Mouse (Mus musculus) frontal cortex, postnatal 36 days (tissue): ENCODE data around the gene 1700008O03Rik.

Source experiments
- DNase-seq, 2 experiments: peaks; one replicate each; pipeline ENCODE4 v3.0.0; 2022; ENCODE audit warnings: low spot score in 2 of 2

Gene 1700008O03Rik

DNA sequence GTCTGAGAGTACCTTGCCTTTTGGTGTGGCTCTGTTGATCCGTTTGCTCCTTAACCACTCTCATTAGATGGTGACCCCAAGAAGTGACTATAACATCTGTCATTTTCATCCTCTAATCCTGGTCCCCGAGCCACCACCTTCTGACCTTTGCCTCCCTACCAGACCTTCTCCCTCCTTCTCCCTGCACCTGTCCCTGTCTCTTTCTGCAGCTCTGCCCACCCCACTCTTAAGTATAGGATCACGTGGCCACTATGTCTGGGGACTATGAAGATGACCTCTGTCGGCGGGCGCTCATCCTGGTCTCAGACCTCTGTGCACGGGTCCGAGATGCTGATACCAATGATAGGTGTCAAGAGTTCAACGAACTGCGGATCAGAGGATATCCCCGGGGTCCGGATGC lies at the start of gene 1700008O03Rik:
Gene 1700008O03Rik, minus strand, starts transcription at position 101 of the 400 bp plus-strand sequence.
- no peak for DNase-seq

DNA sequence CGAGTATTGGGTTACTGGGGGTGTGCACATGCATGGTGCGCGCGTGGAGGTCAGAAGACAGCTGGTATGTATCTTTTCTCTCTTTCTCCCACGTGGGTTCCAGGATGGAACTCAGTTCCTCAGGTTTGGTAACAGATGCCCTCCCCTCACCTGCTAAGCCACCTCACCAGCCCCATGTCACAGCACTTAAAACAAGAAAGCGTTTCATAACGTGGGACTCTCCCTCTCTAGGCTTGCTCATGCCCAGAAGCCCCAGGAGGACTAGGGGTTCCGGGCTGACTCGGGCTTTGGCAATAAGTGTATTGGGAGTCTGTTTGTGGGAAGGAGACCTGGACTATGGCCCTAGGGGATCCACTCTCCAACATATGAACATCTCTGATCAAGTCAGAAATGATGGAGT lies 48.5 kb upstream of the 1700008O03Rik start:
- no peak for DNase-seq

DNA sequence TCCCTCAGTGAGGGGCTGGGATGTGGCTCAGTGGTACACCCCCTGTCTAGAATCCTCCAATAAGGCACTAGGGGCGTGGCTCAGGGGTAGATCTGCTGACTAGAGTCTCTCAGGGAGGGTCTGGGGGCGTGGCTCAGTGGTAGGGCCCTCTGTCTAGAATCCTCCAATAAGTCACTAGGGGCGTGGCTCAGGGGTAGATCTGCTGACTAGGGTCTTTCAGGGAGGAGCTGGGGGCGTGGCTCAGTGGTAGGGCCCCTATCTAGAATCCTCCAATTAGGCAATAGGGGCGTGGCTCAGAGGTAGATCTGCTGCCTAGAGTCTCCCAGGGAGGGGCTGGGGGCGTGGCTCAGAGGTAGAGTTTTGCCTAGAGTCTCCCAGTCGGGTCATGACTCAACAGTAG lies 47.8 kb upstream of the 1700008O03Rik start:
- DNase-seq: no peak

DNA sequence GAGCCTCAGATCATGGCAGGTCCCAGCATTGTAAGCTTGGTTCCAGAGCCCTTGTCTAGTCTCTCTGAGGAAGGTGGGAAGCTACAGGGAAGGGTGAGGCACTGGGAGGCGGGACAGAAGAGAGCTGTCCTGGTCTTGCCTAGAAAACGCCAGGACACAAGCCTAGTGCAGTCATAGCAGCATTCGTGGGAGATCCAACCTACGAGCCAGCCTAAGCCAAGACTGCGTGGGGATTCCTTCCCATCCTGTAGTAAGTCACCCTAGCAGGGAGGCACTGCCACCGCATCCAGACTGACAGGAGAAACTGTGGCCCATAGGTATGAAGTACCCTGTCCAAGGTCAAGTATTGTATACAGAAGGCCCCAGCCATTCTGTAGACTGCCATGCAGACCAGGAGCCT lies 46.9 kb upstream of the 1700008O03Rik start:
- DNase-seq: no peak

DNA sequence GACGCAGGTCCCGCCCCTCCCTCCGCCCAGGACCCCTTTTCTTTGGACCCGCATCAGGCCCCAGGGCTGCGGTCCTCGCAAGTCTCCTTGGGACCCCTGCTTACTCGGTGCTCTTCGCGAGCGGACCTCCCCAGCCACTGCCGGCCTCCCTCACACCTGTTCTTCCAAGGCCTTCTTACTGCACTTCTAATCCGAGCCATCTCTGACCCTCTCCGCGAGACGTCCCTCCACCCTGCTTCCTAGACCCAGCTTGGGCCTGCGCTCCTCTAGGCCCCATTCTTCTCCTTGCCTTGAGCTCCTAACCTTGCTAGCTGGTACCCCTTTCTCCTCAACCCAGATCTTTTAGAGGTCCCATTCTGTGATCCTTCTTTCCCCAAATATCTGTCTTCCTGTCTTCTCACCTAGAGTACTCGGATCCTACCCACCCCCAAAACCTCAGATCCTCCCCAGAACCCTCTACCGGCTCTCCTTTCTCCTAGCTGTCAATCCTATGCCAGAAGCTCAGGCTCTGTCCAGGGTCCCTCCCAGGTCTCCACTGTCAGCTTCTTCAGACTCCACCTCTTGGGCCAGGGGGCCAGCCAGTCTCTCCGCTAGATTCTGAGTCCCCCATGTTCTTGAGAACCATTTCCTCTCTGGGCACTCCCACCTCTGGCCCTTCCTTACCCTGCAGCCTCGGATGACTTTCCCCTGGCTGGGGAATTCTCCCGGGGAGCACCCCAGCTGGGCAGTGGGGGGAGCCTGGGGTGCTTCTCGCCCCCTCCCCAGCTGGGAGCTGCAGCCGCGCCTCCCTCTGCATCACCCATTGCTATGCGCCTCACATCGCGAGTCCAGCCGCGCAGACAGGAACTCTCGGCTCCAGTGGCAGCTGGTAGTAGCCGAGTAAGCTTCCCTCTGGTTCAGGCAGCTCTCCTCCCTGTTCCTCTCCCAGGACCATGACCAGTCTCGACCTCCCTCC lies 44.2 kb upstream of the 1700008O03Rik start:
- DNase-seq: peak; percentile 61

DNA sequence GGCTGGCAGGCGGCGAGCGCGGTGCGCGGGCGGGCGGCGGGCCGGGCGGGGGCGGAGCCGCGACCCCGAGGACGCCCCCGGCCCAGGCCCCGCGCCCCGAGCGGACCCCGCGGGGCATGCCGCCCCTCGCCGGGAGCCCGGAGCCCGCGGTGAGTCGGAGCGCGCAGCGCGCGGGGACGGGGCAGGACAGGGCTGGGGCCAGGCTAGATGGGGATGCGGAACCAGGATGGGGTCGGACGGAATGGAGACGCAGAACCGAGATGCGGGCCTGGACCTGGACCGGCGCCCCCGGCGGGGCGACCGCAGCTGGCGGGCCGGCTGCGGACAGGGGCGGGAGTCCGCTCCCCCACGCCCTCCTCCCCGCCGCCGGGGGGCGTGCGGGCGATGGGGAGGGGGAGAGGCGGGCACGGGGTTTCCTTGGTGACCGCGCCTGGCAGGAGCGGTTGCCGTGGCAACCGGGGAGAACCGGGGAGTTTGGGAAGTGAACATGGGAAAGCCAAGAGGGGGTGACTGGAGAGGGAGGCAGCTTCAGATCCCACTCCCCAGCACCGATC lies 43.4 kb upstream of the 1700008O03Rik start, which contains the start of gene Lrrc4b:
Gene Lrrc4b, plus strand, starts transcription at position 51 of the 554 bp plus-strand sequence.
- DNase-seq: peak; percentile 77 to 80

DNA sequence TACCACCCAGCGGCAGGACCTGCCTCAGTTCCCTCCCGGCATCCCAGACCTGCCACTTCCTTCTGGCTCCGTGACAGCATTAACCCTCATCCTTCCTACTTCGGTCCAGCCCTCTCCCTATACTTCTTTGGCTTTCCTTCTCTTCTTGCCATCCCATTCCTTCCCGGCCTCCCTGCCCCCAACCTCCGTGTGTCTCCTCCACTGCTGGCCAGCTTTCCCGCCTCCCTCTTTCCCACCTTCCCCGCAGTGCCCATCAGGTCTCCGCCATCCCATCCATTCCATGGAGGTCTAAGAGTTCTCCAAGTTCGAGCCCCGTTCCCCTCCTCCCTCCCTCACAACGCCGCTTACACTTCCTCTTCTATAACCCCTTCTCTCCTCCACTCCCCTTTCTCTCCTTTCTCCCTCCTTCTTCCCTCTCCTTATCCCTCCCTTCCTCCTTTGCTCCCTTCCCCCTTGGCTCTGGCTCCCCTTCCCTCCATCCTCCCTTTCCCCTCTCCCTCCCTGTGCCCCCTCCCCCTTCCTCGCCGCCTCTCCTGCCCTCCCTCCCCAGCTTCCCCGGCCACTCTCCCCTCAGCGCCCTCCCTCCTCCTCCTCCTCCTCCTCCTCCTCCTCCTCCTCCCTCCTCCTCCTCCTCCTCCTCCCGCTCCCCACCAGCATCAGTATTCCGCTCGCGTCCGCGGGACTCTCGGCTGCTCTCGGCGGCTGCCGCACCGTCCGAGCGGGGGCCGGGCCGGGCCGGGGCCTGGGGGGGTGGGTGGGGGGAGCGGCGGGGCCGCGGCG lies 42.7 kb upstream of the 1700008O03Rik start:
- peak in 1 of 2 experiments; percentile 37 for DNase-seq

DNA sequence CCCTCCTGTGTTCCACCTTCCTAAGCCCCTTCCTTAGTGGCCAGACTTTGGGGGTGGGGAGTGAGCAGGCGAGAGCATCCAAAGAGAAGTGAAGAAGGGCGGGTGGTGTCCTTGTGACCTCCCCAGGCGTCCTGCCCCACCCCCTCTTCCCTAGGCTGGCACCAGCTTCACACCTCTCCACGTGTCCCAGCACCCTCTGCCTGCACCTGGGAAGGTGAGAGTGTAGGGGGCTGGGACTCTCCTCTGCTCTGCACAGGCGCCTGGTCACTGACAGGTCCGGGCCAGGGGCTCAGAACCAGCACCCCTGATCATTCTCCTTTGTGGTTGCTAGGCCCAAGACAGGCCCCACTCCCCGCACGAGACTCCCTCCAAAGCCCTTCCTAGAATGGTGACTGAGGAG lies 42.0 kb upstream of the 1700008O03Rik start:
- no peak for DNase-seq

DNA sequence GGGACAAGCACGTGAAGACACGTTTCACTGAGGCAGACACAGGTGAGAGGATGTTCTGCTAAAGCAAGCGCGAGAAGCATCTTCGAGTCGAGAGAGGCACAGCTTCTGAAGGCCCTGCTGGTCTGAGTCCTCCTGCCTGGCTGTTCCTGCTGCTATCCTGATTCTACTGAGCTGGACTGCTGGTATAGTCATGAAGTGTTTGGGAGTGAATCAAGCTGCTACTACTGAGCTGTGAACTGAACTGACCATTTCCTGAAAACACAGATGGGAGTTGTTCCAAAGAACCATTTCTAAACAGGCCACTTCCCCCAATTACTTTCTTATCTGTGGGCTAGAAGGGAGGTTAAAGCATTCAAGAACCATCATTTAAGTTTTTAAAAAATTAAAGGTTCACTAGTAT lies 27.7 kb upstream of the 1700008O03Rik start:
- DNase-seq: no peak

DNA sequence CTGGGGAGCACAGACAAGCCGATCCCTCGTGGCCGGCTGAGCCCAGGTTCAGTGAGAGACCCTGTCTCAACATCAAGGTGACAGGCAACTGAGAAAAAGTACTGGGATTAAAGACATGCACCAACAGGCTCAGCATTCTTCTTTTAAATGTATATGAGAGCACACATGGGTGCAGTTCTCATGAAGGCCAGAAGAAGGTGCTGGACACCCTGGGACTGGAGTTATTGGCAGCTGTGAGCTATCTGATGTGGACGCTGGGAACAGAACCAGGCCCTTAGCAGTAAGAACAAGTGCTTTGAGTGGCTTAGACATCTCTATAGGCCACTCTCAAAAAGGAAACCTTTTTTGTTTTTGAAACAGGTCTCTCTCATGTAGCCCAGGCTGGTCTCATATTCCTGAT lies 25.5 kb upstream of the 1700008O03Rik start:
- DNase-seq: no peak

DNA sequence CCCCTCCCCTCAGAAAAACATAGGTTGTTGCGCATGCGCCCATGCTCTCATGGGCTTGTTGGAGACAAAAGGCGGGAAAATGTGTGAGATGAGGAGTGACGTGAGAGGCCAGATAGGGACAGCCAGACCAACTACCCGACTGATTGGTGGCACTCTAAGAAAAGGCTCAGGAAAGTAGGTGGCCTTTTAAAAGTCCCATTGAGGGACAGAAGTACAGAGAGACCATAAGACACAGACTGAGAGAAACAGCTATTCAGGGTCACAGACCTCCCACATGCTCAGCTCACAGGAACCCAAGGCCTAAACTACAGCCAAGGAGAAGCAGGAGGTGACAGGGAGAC lies 20.4 kb upstream of the 1700008O03Rik start:
- no peak for DNase-seq

DNA sequence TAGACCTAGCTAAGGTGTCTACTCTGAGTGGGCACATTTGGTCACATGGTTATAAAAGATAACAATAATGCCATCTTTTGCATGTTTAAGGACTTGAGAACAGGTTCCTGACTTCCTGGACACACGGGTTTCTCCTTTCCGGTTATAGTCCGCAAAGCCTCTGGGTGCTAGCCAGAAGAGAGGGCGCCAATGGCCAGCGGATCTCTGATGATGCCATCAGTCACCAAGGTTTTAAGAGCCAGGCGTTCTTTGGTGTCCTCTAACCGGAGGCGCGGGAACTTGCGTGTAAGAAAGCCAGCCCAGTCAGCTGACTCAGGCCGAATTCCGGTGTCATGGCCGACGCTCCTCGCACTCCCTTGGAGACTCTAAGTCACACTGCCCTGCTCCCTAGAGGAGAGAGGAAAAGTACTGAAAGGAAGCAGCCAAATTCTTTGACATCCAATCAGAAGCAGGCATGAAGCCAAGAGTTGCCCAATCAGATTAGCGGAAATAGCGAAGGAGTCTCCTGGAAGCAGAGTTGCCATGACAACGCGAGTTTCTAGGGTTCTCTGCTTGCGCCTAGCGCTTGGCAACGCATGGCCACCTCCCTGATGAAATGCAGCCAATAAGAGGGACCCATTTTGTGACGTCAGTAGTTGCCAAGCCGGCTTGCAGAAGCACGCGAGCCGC lies 19.9 kb upstream of the 1700008O03Rik start:
- DNase-seq: peak; percentile 92 to 98

DNA sequence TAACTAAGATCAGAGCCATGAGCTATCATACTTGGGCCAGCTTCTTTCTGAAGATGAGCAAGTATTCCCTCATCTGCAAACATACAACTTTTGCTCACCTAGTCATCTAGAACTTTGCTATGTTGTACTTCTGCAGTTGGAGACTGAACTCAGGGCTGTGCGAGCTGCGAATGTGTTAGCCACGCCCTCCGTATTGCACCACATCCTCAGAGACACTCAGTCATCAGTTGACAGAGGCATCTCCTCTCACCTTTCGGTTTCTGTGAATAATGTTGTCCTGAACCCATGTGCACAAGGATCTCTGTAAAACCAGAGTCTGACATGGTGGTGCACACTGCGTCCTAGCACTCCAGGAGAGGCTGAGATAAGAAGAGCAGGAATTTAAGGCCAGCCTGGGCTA lies 16.1 kb upstream of the 1700008O03Rik start:
- DNase-seq: no peak

DNA sequence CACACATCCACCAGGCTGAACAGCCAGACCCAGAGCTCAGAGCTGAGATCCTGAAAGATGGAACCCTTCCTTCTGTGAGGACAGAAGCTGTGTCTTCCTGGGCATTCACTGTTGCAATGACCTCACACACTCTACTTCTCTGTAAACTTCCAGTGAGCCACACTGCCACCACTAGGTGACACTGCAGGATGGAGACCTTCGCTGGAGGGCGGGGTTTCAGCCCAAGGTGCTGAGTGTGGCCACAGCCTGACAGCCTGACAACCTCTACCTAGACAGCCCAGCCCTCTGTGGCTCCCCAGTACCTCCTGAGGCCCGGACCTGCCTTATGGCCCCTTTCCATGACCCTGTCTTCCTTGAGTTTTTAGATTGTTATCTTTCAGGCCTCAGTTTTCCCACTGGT lies 12.9 kb upstream of the 1700008O03Rik start:
- peak; percentile 44 to 61 for DNase-seq

DNA sequence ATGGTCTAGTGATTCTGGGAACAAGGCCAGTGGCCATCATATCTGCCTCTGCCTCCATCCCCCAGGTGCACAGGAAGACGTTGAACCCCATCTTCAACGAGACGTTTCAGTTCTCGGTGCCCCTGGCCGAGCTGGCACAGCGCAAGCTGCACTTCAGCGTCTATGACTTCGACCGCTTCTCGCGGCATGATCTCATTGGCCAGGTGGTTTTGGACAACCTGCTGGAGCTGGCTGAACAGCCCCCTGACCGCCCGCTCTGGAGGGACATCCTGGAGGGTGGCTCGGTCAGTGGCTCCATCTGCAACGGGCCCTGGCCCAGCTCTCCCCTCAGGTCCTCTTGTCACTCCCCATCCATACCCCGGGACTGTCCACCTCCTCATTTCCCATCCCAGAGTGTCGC lies 7.7 kb upstream of the 1700008O03Rik start:
- DNase-seq: no peak

DNA sequence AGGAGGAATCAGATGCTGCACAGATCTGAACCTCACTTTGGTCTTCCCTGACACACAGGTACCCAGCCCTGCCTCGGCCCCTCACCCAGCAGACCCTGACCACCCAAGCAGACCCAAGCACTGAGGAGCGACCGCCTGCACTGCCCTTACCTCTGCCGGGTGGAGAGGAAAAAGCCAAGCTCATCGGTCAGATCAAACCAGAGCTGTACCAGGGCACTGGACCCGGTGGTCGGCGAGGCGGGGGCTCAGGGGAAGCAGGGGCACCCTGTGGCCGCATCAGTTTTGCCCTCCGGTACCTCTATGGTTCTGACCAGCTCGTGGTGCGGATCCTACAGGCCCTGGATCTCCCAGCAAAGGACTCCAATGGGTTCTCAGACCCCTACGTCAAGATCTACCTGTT lies 6.7 kb upstream of the 1700008O03Rik start:
- DNase-seq: no peak

DNA sequence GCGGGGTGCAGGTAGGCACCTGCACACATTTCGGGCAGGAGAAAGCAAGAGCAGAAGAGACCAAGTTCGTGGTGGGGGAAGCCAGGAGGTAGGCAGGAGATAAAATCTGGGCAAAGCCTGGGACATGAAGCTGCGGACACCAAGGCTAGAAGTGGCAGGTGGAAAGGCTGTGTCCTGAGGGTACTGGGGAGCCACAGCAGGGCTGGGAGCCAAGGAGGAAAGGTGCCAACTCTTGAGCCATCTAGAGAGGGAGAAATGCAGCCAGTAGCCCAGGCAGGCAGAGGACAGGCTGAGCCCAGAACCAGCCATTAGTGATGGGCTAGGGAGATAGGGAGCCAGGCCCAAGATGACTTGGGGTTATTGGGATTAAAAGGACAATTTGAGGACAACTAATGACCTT lies 6.2 kb upstream of the 1700008O03Rik start:
- DNase-seq: no peak

DNA sequence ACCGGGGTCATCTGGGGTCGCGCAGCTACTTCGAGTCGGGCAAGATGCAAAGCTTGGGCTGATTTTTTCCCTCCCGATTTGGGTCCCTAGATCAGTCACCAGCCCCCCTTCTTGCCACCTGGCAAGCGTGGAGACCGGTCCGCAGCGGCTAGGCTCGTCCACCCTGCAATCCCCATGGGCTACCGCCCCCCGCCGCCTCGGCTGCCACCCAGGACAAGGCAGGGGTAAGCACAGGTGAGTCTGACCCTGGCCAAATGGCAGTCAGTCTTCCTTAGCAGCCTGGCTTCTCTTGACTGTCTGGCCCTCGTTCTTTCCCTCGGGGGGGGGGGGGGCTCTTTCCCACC lies 932 bp downstream of the 1700008O03Rik start:
- DNase-seq: no peak

DNA sequence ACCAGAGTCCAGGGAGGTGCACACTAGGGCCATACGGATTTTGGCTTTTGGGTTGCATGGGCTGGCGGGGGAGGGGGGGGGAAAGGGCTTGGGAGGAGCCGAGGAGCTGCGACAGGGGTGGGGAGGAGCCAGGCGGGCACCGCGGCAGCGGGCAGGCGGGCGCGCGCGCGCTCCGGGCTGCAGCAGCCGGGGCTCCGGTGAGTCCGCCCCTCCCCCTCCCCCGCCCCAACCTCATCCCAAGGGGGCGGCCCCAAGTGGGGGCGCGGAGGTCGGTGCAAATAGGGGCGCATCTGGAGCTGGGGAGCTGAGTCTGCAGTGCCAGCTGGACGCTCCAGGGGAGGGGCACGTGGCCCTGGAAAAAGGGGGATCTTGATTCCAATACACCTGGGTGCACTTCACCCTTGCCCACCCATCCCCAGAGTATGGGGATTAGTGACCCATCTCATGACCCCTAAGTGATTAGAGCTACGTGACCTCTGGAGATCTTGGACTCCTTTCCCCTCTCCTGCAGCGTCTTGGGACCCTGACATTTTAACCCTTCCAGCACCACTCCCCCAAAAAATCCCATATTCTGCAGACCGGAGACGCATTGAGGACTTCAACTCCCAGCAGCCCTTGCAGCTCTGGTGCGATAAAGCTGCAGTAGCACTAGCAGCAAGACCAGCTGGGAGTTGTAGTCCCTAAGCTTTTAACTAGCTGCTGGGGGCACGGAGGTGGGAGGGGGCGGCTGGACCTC lies 1.5 kb downstream of the 1700008O03Rik start, which contains the start of gene Syt3:
Gene Syt3, plus strand, starts transcription at position 123 of the 736 bp plus-strand sequence.
- peak; percentile 84 to 90 for DNase-seq

DNA sequence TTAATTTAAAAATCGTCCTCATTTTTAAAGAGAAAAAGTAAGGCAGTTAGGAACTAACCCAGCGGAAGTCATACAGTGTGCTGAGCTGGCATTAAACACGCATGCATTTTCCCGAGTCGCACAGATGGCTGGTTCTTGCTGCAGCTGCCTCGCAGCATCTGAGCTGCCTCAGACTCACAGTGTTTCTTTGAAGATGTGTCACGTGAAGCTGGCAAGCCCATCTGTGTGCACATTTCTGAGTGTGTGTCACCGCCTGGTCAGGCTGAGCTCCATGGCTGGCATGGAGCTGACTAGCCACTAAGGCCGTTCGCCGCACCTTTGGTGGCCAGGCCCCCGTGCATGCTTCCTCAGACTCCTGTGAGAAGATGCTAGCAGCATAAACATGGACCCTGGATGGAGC lies 3.1 kb downstream of the 1700008O03Rik start:
- DNase-seq: peak; percentile 81 to 92

DNA sequence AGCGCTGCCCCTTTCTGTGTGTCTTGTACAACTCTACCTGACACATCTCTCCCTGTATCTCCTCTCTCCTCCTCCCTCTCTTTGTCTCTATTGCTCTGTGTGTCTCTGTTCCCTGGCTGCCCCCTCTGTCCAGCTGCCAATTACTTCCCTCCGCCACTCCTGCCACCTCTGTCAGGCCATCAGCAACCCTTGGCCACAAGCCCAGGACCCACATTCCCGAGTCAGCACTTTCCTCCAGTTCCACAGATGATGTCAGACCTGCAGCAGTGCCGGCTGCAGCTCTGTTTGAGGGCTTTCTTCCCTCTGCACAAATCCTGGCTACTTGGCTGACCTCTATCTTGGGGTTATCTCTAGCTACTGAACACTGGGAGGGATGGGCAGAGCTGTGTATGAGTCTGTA lies 7.3 kb downstream of the 1700008O03Rik start:
- no peak for DNase-seq
